Mouse (Mus musculus): ENCODE measurements around the gene Det1. TPM values are rescaled to one million over a fixed set of nuclear protein-coding genes. Genes with fewer than 3 reads are reported as not detected.

Gene Det1
- polyA plus RNA-seq, 1 experiment from 2014 or later: 23.7 TPM

- peaks cover 6% of the 10 kb centered on the region for H3K36me3 ChIP-seq
- H3K27ac ChIP-seq: no peak overlapping the region
- no peak overlapping the region for H3K4me3 ChIP-seq
- H3K9ac ChIP-seq: no peak overlapping the region
- H3K4me2 ChIP-seq (replicated peaks): no peak overlapping the region
- H3K4me1 ChIP-seq: no peaks in the 10 kb centered on the region
- no peaks in the 10 kb centered on the region for H3K9me3 ChIP-seq
- no peak for ATAC-seq (ENCODE audit: insufficient number of reproducible peaks, insufficient read depth, low FRiP score, low TSS enrichment)
- no peaks in the 10 kb centered on the region for H3K27me3 ChIP-seq
- 54% methylated on average over 8 of the region's 9 CpGs for WGBS
Observed at GRCm38 (mm10) chr7:78797843-78798455, 49.1 kb downstream of the Det1 start.

GRCm38 (mm10) chr7:78796624-78797023 is 50.4 kb downstream of the Det1 start:
- Histone ChIP-seq H3K27me3 (no peaks in the 10 kb centered on the region), H3K4me1 (no peaks in the 10 kb centered on the region), H3K9me3 (no peaks in the 10 kb centered on the region), H3K36me3 (peaks cover 20% of the 10 kb centered on the region), H3K27ac (no peak overlapping the region), H3K9ac (no peak overlapping the region), H3K4me2 (replicated peaks) (no peak overlapping the region), H3K4me3 (no peak overlapping the region)
- 86% methylated on average over 3 of the region's 3 CpGs for WGBS
- ATAC-seq (ENCODE audit: insufficient number of reproducible peaks, insufficient read depth, low FRiP score, low TSS enrichment): no peak

GRCm38 (mm10) chr7:78794571-78795092 is 52.4 kb downstream of the Det1 start:
- no peak overlapping the region for H3K27ac ChIP-seq
- no peak overlapping the region for H3K4me3 ChIP-seq
- no peak for ATAC-seq (ENCODE audit: insufficient number of reproducible peaks, insufficient read depth, low FRiP score, low TSS enrichment)
- no peak overlapping the region for H3K9ac ChIP-seq
- H3K27me3 ChIP-seq: no peaks in the 10 kb centered on the region
- H3K4me2 ChIP-seq (replicated peaks): no peak overlapping the region
- H3K9me3 ChIP-seq: no peaks in the 10 kb centered on the region
- peaks cover 29% of the 10 kb centered on the region for H3K36me3 ChIP-seq
- 73% methylated on average over 6 of the region's 6 CpGs for WGBS
- H3K4me1 ChIP-seq: no peaks in the 10 kb centered on the region

- H3K4me2 ChIP-seq (replicated peaks): no peak overlapping the region
- H3K9me3 ChIP-seq: no peaks in the 10 kb centered on the region
- H3K4me1 ChIP-seq: no peaks in the 10 kb centered on the region
- no peaks in the 10 kb centered on the region for H3K27me3 ChIP-seq
- no peak overlapping the region for H3K27ac ChIP-seq
- H3K9ac ChIP-seq: no peak overlapping the region
- peaks cover 35% of the 10 kb centered on the region for H3K36me3 ChIP-seq
- no peak overlapping the region for H3K4me3 ChIP-seq
- no peak for ATAC-seq (ENCODE audit: insufficient number of reproducible peaks, insufficient read depth, low FRiP score, low TSS enrichment)
- WGBS: 86% methylated on average over 13 of the region's 13 CpGs
Observed at GRCm38 (mm10) chr7:78793895-78794570, 53.0 kb downstream of the Det1 start.

- Histone ChIP-seq H3K4me3 (no peak overlapping the region), H3K27me3 (no peaks in the 10 kb centered on the region), H3K4me2 (replicated peaks) (no peak overlapping the region), H3K4me1 (no peaks in the 10 kb centered on the region), H3K27ac (no peak overlapping the region), H3K36me3 (peaks cover 40% of the 10 kb centered on the region), H3K9me3 (no peaks in the 10 kb centered on the region), H3K9ac (no peak overlapping the region)
- 83% methylated on average over 15 of the region's 15 CpGs for WGBS
- no peak for ATAC-seq (ENCODE audit: insufficient number of reproducible peaks, insufficient read depth, low FRiP score, low TSS enrichment)
Observed at GRCm38 (mm10) chr7:78791359-78792222, 55.5 kb downstream of the Det1 start.

GRCm38 (mm10) chr7:78787793-78788380 is 59.2 kb downstream of the Det1 start:
- WGBS: 89% methylated on average over 12 of the region's 12 CpGs
- Histone ChIP-seq H3K9ac (no peak overlapping the region), H3K4me3 (no peak overlapping the region), H3K27ac (no peak overlapping the region), H3K4me1 (peaks cover 6% of the 10 kb centered on the region; the same call in 1 of the 2 replicates), H3K4me2 (replicated peaks) (no peak overlapping the region), H3K27me3 (no peaks in the 10 kb centered on the region), H3K36me3 (peaks cover 39% of the 10 kb centered on the region), H3K9me3 (no peaks in the 10 kb centered on the region)
- no peak for ATAC-seq (ENCODE audit: insufficient number of reproducible peaks, insufficient read depth, low FRiP score, low TSS enrichment)

GRCm38 (mm10) chr7:78785906-78786305 is 61.2 kb downstream of the Det1 start:
- Histone ChIP-seq H3K4me3 (no peak overlapping the region), H3K9me3 (no peaks in the 10 kb centered on the region), H3K4me1 (peaks cover 11% of the 10 kb centered on the region), H3K36me3 (peaks cover 26% of the 10 kb centered on the region), H3K27me3 (no peaks in the 10 kb centered on the region), H3K27ac (no peak overlapping the region), H3K9ac (no peak overlapping the region), H3K4me2 (replicated peaks) (no peak overlapping the region)
- WGBS: 82% methylated on average over 5 of the region's 5 CpGs
- ATAC-seq (ENCODE audit: insufficient number of reproducible peaks, insufficient read depth, low FRiP score, low TSS enrichment): no peak

- H3K36me3 ChIP-seq: peaks cover 28% of the 10 kb centered on the region
- H3K4me3 ChIP-seq: peak within 1 kb of the TSS; percentile 97
- peak within 1 kb of the TSS; percentile 83 for H3K9ac ChIP-seq
- no peaks in the 10 kb centered on the region for H3K9me3 ChIP-seq
- peak; percentile 97 for ATAC-seq (ENCODE audit: insufficient number of reproducible peaks, insufficient read depth, low FRiP score, low TSS enrichment)
- H3K27me3 ChIP-seq: no peaks in the 10 kb centered on the region
- H3K4me2 ChIP-seq (replicated peaks): peak within 1 kb of the TSS; percentile 73
- H3K4me1 ChIP-seq: peaks cover 11% of the 10 kb centered on the region
- H3K27ac ChIP-seq: peak within 1 kb of the TSS; percentile 7; the same call in 1 of the 2 replicates
- under 1% methylated on average over 44 of the region's 44 CpGs for WGBS
Observed at GRCm38 (mm10) chr7:78782639-78783581, 64.2 kb downstream of the Det1 start, which contains the start of the genes Mrps11 and Mrpl46. Mrps11 (plus strand) TSS chr7:78783119. Mrpl46 (minus strand) TSS chr7:78783531.

- no peaks in the 10 kb centered on the region for H3K9me3 ChIP-seq
- peaks cover 6% of the 10 kb centered on the region for H3K4me1 ChIP-seq
- no peak overlapping the region for H3K4me2 ChIP-seq (replicated peaks)
- no peak overlapping the region for H3K27ac ChIP-seq
- no peak for ATAC-seq (ENCODE audit: insufficient number of reproducible peaks, insufficient read depth, low FRiP score, low TSS enrichment)
- peaks cover 46% of the 10 kb centered on the region for H3K36me3 ChIP-seq
- no peaks in the 10 kb centered on the region for H3K27me3 ChIP-seq
- 93% methylated on average over 5 of the region's 5 CpGs for WGBS
- no peak overlapping the region for H3K4me3 ChIP-seq
- no peak overlapping the region for H3K9ac ChIP-seq
Observed at GRCm38 (mm10) chr7:78778741-78779140, 68.3 kb downstream of the Det1 start.

All from embryonic facial prominence, embryonic 12.5 days (tissue).